ENCODE assay signal across 11 mouse cellular contexts in genomic region chr3:24630032-24630431, GRCm38 (mm10).
DNase-seq lines count a peak whose midpoint lies in the region; ATAC-seq and TF ChIP-seq lines count a peak whose summit lies in the region.
"Had no signal": no experiment of that assay in that cellular context is flagged by ENCODE, and none has a peak within 500 bp of the region (broad histone marks: within the 10 kb centered on the region; RNA-seq: fewer than 3 reads in every experiment).

No protein-coding gene starts in this region.

- in situ Hi-C loops in Patski (cut with MboI; ENCODE audit: low pct_unique_long_range_greater_than_20kb) = no loop called here

- no peaks in the 10 kb centered on the region for H3K27me3 ChIP-seq in Patski

- CTCF ChIA-PET in Patski (lab: Charles Lee) = interaction anchor here (1.1 kb wide), 1 partner anchor 16 kb away, joined by 4 read pairs; no protein-coding TSS in a partner anchor

- peak; percentile 16 for DNase-seq in adrenal gland, postnatal 10 days
- DNase-seq in adrenal gland, postnatal 14 days = no peak
- DNase-seq in kidney, postnatal 10 days = peak; percentile 5
- DNase-seq in kidney, adult 9 months = no peak
- DNase-seq in Patski (ENCODE audit: low read depth, low spot score) = no peak
- peak; percentile 55 for DNase-seq in gonadal fat pad, adult 2 months (ENCODE audit: low read depth)
- DNase-seq in left cerebral cortex, adult 9 months (ENCODE audit: low spot score in 2 of 2) = no peak
- DNase-seq in right cerebral cortex, adult 2 months (ENCODE audit: low spot score in 2 of 2) = no peak
- DNase-seq: cerebellum, postnatal 14 days; gastrocnemius, postnatal 25 days; spleen, adult 18-20 months had no signal

- no peak for TF ChIP-seq CTCF in Patski (IDR thresholded peaks at IDR 0.05)

- POLR2A ChIA-PET in Patski (lab: Charles Lee) = interaction anchor here (0.7 kb wide), 1 partner anchor 27 kb away, joined by 4 read pairs; no protein-coding TSS in a partner anchor

- peak; percentile 74 for ATAC-seq in Patski

Comparison
In these comparisons a context has a peak if more than half of its experiments do, and no peak if none do; other contexts are left out.
1. DNase-seq: peak in adrenal gland, postnatal 10 days (single experiment), kidney, postnatal 10 days (single experiment) and gonadal fat pad, adult 2 months (single experiment); none in adrenal gland, postnatal 14 days (single experiment), kidney, adult 9 months (single experiment), Patski (single experiment), left cerebral cortex, adult 9 months (0 of 2) and right cerebral cortex, adult 2 months (0 of 2).